Mouse (Mus musculus): ENCODE data around the gene Ltb4r2.

Gene Ltb4r2

DNA sequence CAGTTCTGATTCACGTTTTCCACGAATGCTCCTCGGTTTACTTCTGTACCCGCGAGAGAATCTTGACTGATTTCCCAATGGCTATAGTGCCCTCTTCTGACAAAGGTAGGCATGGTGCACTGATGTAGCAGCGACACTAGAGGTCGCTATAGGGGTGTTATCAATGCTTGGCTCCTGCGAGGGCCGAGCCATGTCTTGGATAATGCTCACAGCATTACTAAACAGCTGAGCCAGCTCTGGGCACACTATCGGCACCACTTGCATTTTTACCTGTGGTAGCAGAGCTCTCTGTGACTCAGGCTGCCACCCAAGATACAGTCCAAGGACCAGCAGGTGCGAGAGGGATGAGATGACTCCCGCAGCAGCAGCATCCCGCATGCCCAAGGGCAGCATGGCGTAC lies 20.1 kb downstream of the Ltb4r2 start:
- DNase-seq (ENCODE audit: low read depth, low spot score) = no peak

DNA sequence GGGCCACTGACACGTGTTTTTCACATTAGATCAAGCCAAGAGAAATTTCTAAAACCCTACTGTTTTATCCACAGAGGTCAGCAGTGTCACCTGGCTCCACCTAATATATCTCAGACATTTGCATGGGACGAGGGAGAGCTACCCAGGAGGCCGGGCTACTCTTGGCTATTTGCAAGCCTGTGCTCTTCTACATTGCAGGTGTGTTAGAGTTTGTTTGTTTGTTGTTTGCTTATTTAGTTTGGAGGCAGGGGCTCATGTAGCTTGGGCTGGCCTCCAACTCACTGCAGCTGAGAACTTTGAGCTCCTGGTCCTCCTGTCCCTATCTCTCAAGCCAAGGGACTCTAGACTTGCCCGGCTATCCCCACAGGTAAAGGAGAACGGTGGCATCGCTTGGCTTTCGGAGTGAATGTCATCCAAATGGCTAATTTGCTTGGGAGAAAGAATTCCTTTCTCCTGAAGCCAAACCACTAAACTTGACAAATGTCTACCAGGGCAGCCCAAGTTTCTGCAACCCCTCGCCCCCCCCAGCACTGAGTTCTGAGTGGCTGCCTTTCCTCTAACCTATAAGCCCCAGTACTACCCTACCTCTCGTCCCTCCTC lies 21.2 kb downstream of the Ltb4r2 start:
- no peak for DNase-seq (ENCODE audit: low read depth, low spot score)

DNA sequence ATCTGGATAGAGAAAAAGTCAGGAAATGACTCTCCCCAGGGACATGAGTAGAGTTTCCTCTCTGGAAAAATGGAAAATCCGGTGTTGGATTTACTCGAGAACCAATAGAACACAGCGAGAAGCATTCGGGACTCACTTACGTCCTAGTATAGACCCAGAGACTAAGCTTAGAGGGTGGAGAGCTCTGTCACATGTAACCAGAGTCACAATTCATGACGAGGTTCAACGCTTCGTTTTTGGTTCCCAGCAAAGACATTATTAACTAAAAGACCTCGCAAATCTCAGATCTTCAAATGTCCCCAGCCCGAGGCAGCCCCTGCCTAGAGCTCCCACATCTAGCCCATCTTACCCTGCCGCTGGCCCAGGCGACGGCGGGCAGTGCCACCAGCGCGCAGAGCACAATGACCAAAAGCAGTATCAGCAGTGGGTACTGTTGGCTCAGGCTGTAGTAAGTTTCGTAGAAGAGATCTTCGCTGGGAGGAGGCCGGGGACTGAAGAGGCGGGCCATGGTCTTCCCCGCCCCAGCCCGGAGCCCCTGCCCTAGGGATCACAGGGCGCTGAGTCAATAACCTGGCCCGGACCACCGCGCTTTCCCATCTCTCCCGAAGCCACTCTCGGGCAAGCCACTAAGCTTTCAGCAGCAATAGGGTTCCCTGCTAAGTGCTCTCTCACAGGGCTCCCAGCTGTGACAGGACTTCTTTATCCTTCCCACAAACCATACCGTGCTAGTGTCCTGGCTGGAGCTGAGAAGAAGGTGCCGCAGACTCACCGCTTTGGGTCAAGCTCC lies 22.1 kb downstream of the Ltb4r2 start:
- DNase-seq (ENCODE audit: low read depth, low spot score) = no peak

DNA sequence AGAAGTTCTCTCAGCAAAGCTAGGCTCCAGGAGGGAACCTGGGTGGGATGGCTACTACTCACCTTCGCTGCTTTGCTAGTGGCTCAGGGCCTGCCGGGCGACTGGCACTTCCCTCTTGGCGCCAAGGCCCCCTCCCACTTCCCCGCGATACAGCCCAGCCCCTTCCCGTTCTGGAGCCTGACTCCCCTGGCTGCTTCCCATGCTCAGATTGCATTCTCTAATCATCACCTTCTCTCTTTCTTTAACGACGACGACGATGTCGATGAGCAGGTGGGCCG lies 22.7 kb downstream of the Ltb4r2 start, which contains the start of gene Adcy4:
Gene Adcy4 (minus strand): TSS at position 138 of the 278 bp plus-strand sequence.
- no peak for DNase-seq (ENCODE audit: low read depth, low spot score)

DNA sequence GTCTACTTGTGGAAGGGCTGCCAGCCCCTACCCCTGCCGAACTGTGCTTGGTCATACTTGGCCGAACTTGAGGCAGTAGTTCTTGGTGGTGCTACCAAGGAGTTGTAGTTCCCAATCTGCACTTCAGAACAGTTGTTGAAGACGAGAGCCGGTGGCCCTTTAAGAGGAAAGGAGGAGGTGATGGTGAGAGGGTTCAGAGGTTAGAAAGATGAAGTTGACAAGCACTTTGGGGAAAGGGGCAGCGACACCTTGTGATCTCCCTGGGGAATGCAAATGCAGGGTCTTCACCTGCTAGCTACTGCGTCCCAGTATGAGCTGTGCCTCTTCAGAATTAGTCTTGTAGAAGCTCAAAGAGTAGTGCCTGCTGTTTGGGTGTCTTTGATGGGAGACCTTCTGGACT lies 24.0 kb downstream of the Ltb4r2 start:
- DNase-seq (ENCODE audit: low read depth, low spot score) = no peak

DNA sequence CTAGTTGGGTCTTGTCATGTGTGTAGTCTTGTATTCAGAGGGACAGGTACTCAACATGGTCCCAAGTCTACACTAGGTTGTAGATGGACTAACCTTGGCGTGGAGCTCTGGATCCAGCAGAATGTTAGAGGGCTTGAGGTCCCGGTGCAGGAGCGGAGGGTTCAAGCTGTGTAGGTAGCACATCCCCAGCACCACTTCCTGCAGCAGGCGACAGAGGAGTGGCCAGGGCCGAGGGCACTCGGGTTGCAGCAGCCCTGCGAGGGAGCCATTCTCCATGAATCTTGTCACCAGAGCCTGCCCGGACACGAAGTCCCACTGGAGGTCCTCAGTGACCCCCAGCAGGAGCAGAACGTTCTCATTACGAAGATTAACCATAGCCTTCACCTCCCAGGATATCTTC lies 26.5 kb downstream of the Ltb4r2 start:
- no peak for DNase-seq (ENCODE audit: low read depth, low spot score)

DNA sequence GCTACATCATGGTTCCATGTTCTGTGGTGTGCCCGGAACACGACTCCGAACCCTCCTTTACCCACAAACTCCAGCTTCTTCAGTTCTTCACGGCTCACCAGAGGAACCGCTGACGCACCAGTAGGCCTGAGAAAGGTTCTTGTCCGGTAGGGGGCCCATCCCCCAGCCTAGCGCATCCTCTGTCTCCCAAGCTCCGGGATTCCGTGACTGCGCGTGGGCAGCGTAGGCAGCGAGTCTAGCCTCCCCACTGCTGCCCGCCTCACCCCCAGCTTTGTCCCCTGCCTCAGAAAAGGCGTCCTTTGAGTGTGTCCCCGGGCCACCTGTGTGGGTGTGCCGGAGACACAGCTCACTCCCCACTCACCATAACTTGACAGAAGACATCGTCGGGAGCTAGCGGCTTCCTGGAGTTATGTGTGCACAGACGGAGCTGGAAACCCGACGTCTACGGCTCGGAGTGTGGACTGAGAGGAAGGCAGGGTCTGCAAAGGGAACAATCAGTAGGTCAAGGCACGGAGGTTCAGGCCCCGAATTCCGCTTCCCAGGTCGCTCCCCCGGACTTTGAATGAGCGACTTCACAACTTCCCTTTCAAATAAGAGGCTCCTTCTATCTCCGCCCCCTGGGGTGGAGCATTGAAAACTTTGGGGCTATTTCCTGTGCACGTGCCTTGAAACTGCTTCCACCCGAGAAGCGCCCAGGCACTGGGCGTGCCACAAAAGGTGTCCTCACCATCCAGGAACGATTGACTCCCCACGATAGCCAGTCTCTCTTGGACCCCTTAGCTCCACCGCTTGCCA lies 27.2 kb downstream of the Ltb4r2 start, which contains the start of gene Ripk3:
Gene Ripk3 (minus strand): TSS at position 610 of the 795 bp plus-strand sequence.
- no peak for DNase-seq (ENCODE audit: low read depth, low spot score)

DNA sequence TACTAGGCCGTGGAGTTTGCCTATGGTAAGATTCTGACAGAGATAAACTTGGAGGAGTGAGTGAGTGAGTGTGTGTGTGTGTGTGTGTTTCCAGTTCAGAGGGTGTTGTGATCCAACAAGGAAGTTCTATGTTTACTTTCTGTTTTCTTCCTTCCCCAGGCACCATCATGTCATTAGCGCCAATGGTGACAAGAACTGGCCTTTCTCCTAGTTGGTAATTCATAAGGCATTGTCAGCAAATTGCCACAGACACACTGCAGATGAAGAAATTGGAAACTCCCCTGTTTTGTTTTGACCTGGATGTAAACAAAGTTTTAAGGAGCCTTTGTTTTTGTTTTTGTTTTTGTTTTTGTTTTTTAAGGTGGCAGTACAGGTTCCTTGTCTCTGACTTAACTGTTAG lies 32.2 kb downstream of the Ltb4r2 start:
- no peak for DNase-seq (ENCODE audit: low read depth, low spot score)

DNA sequence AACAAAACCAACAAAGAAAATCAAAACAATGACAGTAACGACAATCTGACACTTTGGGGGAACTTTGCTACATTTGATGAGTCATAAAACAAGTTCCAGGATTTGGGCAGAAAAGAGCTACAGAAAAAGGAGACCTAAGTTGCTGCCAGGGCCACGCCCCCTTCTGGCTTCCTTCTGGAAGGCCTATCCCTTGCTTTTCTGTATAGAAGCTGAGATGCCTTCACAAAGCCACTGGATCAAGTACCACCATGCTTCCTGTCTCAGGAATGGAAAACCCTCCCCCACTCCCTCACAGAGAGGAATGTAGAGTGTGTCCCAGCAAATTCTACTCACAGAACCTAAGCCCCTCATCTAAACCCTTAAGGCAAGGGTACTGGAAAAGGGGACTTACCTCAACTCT lies 32.7 kb downstream of the Ltb4r2 start:
- no peak for DNase-seq (ENCODE audit: low read depth, low spot score)

DNA sequence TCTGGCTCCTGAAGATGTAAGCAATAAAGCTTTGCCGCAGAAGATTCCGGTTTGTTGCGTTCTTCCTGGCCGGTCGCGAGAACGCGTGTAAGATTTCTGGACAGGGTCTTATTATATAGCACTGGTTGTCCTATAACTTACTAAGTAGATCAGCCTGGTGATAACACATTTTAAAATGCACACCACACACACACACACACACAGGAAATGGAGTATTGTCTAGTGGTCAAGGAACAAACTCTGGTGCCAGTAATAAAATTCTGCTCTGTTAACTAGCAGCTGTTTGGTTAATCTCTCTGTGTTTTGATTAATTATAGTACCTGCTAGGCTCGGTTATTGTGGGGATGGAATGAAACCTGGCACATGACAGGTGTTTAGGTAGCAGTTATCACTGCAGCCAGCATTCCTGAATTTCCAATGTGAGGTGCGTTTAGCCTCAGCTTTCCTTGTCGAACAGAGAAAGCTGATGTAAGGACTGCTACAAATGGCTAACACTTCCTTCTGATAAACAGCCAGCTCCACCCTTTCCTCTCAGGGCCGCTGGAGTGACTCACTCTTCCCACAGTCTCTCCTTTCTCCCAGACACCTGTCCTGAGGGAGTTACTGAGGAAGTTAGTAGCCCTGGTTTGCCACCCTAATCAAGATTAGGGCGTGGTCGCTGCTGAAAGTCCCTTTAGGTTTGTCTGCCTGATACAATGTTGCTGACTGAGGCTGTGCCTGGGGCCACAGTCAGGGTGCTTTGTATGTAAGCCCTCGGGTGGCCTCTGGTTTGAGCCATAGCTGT lies 34.3 kb downstream of the Ltb4r2 start:
- DNase-seq (ENCODE audit: low read depth, low spot score) = no peak
